Mouse (Mus musculus) layer of hippocampus, adult 2 months (tissue): ENCODE measurements around the gene Zfp777. TPM values are rescaled to one million over a fixed set of nuclear protein-coding genes. Genes with fewer than 3 reads are reported as not detected.

ENCODE experiments used
- DNase-seq, 2 experiments: peaks; one replicate each; pipeline ENCODE4 v3.0.0; 2022; ENCODE audit warnings: low spot score in 2 of 2
- H3K27ac ChIP-seq: fragments of 200-600 bp; 2 replicates; pipeline ENCODE4 v1.8.1; 2022
- H3K4me3 ChIP-seq: fragments of 200-600 bp; 2 replicates; pipeline ENCODE4 v1.8.1; 2022; ENCODE audit warnings: mild to moderate bottlenecking
- CTCF ChIP-seq: fragments of 200-600 bp; conservative IDR thresholded peaks from 2 replicates; pipeline ENCODE4 v1.8.1; 2022; ENCODE audit warnings: antibody characterized with exemption, mild to moderate bottlenecking, moderate library complexity
- microRNA-seq, 2 experiments: library from miRNA; unstranded; fragments of <30 nt; microRNA quantifications; one replicate each; pipeline ENCODE4 v1.2.0; 2021
- total RNA-seq, 2 experiments: library from RNA; stranded (reverse); gene quantifications; 2 replicates each; pipeline ENCODE4 v1.2.3; 2021

Gene Zfp777
- total RNA-seq, 2 experiments from 2014 or later = 36.8 to 37.4 TPM

DNA sequence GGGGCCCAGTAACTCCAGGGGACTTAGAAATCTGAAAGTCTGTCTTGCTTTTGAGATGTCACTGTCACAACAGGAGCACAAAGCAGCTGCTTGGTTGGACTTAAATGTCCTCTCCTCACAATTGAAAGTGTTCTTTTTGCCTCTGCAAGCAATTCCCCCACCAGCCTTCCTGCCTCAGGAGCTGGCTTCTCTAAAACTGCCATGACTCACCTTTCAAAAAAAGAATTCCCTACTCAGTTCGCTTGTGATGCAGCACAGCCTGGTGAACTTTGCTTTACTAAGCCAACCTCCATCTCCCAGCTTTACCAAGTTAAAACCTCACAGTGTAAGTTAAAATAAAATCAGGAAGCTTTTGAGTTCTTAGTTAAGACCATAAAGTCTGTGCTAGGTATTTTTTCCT is 27.0 kb downstream of the Zfp777 start:
- DNase-seq = no peak
- Histone ChIP-seq H3K27ac (no peak overlapping the region), H3K4me3 (no peak overlapping the region)
- TF ChIP-seq CTCF = no peak

GRCm38 (mm10) chr6:48020006-48020405 is 28.7 kb downstream of the Zfp777 start:
- DNase-seq = peak; percentile 27 to 44
- H3K4me3 ChIP-seq = no peak overlapping the region
- peak overlapping the region; percentile 55; the same call in 1 of the 2 replicates for H3K27ac ChIP-seq
- no peak for TF ChIP-seq CTCF

- Histone ChIP-seq H3K27ac (no peak overlapping the region), H3K4me3 (no peak overlapping the region)
- DNase-seq = no peak
- no peak for TF ChIP-seq CTCF
Observed at GRCm38 (mm10) chr6:48016841-48017240, 31.9 kb downstream of the Zfp777 start.

DNA sequence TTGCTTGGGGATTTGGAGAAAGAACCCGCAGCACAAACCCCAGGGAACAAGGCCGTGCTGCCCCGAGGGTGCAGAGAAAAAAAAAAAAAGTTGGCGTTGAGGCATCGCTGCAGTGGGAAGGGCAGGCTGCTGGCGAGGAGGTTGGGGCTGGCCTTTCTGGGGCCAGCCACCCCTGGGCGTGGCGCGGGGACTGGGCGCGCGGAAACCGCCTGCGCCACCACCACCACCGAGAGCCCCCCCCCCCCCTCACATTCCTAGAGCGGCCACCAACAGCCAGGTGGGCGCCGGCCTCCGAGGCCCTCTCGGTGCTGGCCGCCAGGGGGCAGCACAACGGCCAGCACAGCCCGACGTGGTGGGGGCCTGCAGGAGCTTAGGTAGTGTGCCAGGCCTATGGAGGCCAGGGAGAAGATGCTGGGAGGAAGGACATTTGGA is 32.6 kb downstream of the Zfp777 start:
- no peak overlapping the region for H3K27ac ChIP-seq

GRCm38 (mm10) chr6:48010727-48011126 is 38.0 kb downstream of the Zfp777 start:
- no peak overlapping the region for H3K4me3 ChIP-seq
- no peak for TF ChIP-seq CTCF
- H3K27ac ChIP-seq = no peak overlapping the region
- no peak for DNase-seq

More for the DNA sequence above, 32.6 kb downstream of the Zfp777 start:
- H3K4me3 ChIP-seq = peak overlapping the region; percentile 41
- TF ChIP-seq CTCF = peak; percentile 96
- DNase-seq = peak in 1 of 2 experiments; percentile 62

DNA sequence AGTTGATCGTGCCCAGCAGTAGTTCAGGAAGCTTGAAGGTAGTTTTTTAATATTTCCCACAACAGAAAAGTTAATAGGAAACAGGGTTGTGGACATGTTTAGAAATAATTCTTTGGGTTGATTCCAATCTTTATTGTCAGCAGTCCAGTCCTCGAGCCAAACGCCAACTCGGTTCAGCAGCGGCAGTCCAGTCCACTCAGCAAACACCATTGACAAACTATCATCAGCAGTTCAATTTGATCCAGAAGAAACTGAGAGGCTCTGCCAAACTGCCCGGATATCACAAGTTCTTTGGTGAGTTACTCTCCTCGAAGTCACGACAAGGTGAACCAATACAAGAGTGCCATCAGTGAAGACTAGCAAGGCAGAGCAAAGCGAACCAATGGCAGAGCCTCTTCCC is 53.0 kb downstream of the Zfp777 start:
- no peak for DNase-seq
- TF ChIP-seq CTCF = no peak
- no peak overlapping the region for H3K4me3 ChIP-seq

GRCm38 (mm10) chr6:47983936-47984335 is 64.8 kb downstream of the Zfp777 start:
- H3K4me3 ChIP-seq = no peak overlapping the region
- no peak overlapping the region for H3K27ac ChIP-seq
- no peak for DNase-seq
- TF ChIP-seq CTCF = no peak

More for the DNA sequence above, 53.0 kb downstream of the Zfp777 start:
- H3K27ac ChIP-seq = no peak overlapping the region

DNA sequence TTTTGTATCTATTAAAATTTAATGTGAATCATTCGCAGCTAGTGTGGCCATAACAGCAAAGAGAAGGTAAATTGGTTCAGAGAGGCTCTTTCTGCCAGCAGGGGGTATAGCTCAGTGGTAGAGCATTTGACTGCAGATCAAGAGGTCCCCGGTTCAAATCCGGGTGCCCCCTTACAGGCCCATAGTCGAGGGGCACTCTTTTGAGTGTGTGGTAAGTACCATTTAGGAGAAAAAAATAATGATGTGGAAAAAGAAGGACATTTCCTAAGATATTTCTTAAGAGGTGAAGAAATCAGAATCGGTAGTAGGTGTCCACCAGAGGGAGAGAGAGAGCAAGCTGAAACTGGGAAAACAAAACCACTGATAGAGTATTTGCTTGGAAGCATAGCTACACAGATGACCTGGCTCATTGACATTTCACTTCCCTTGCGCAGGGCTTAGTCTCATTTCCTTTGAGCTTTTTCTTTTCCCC is 69.8 kb downstream of the Zfp777 start:
- H3K4me3 ChIP-seq = no peak overlapping the region
- H3K27ac ChIP-seq = no peak overlapping the region
- DNase-seq = peak; percentile 70 to 78
- peak; percentile 82 for TF ChIP-seq CTCF

- H3K4me3 ChIP-seq = no peak overlapping the region
- TF ChIP-seq CTCF = peak; percentile 46
- DNase-seq = no peak
Observed at GRCm38 (mm10) chr6:47974599-47974998, 74.1 kb downstream of the Zfp777 start.

More at GRCm38 (mm10) chr6:47974599-47974998, 74.1 kb downstream of the Zfp777 start:
- H3K27ac ChIP-seq = no peak overlapping the region

Small RNA genes lying within 50 kb of the gene (microRNA-seq; reads per million reads assigned to microRNA genes)
- gene Gm24563 = 0 reads per million in 2 experiments

Other genes starting within 250 kb of the Zfp777 start
- 10 to 100 TPM; 58.2 to 62.5 TPM for gene Pdia4, start 235.5 kb downstream of the Zfp777 start, total RNA-seq
- gene Zfp786, start 218.0 kb downstream of the Zfp777 start, total RNA-seq = 1 to 10 TPM; 5.5 to 6.5 TPM
- 10 to 100 TPM; 21.9 to 22.5 TPM for gene Zfp398, start 213.2 kb downstream of the Zfp777 start, total RNA-seq
- gene Zfp282, start 171.7 kb downstream of the Zfp777 start, total RNA-seq = 10 to 100 TPM; 13.3 to 13.5 TPM
- gene Zfp212, start 128.4 kb downstream of the Zfp777 start, total RNA-seq = 10 to 100 TPM; 20.6 to 22.0 TPM
- 10 to 100 TPM; 25.1 to 26.2 TPM for gene Zfp956, start 95.5 kb downstream of the Zfp777 start, total RNA-seq
- gene Zfp746, start 37.7 kb upstream of the Zfp777 start, total RNA-seq = 10 to 100 TPM; 31.3 to 34.4 TPM